Mouse (Mus musculus) spleen, adult 2 months (tissue): ENCODE results near the gene Polr2b.

Source experiments
- CTCF ChIP-seq: fragments of 200-500 bp; IDR thresholded peaks from 2 replicates; pipeline ENCODE4 v1.5.1; 2011; ENCODE audit warnings: mild to moderate bottlenecking, inconsistent platforms; ENCODE audit not compliant: insufficient read depth, insufficient read length, insufficient replicate concordance; ENCODE audit errors: extremely low read depth
- POLR2A ChIP-seq: fragments of 200-500 bp; IDR thresholded peaks from 2 replicates; pipeline ENCODE4 v1.6.1; 2011; ENCODE audit warnings: low read depth, low read length, inconsistent platforms

DNA sequence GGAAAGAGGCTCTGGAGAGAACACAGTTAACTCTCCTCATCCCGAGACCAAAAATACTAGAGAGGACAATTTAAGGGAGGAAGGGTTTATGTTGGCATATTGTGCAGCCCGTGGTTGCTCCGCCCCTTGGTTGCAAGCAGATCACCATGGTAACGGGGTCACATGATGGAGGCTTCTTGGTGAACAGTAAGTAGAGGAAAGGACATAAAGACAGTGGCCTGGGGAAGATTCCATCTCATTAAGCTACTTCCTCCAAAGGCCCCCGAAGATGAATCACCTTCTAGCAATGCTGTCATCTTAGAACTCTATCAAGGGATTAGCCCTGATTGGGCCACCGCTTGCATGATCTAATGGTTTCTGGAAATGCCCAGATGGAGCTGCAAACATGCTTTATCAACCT is 62.8 kb downstream of the Polr2b start:
- TF ChIP-seq CTCF (no peak), POLR2A (no peak)
